Mouse (Mus musculus) hindbrain, embryonic 14.5 days (tissue): ENCODE measurements around the gene Cpa4. TPM values are rescaled to one million over a fixed set of nuclear protein-coding genes. Genes with fewer than 3 reads are reported as not detected.
A peak's percentile ranks its signal among the peaks of the same experiment; 100 is the strongest.

Experiments
- ATAC-seq: fragments of 200-750 bp; cut with Nextera tagmentation; 2 replicates; pipeline ENCODE4 v1.8.0; 2017; ENCODE audit warnings: moderate number of reproducible peaks, mild to moderate bottlenecking, moderate TSS enrichment, moderate library complexity; ENCODE audit not compliant: low FRiP score
- DNase-seq: peaks from one replicate; pipeline ENCODE4 v3.0.0-alpha.2; 2015; ENCODE audit warnings: low spot score
- H3K27ac ChIP-seq: fragments of 300-500 bp; sonication (generic); 2 replicates; pipeline ENCODE4 v1.5.1; 2014; ENCODE audit warnings: mild to moderate bottlenecking, moderate library complexity
- H3K27me3 ChIP-seq: fragments of 300-500 bp; sonication (generic); 2 replicates; pipeline ENCODE4 v1.6.1; 2014; ENCODE audit warnings: mild to moderate bottlenecking, low read length, mixed read lengths; ENCODE audit not compliant: control insufficient read depth, insufficient read depth
- H3K36me3 ChIP-seq: fragments of 300-500 bp; sonication (generic); replicated peaks from 2 replicates; pipeline ENCODE4 v1.6.1; 2014; ENCODE audit not compliant: control insufficient read depth, insufficient read depth
- H3K4me1 ChIP-seq: fragments of 300-500 bp; sonication (generic); replicated peaks from 2 replicates; pipeline ENCODE4 v1.6.1; 2014; ENCODE audit warnings: antibody characterized with exemption, low read length, mixed read lengths; ENCODE audit not compliant: control insufficient read depth, insufficient read depth
- H3K4me2 ChIP-seq: fragments of 300-500 bp; sonication (generic); replicated peaks from 2 replicates; pipeline ENCODE4 v1.6.1; 2014; ENCODE audit warnings: mild to moderate bottlenecking, moderate library complexity
- H3K4me3 ChIP-seq: fragments of 300-500 bp; sonication (generic); replicated peaks from 2 replicates; pipeline ENCODE4 v1.5.1; 2014; ENCODE audit warnings: mild to moderate bottlenecking, low read length
- H3K9ac ChIP-seq: fragments of 300-500 bp; sonication (generic); 2 replicates; pipeline ENCODE4 v1.6.1; 2014
- H3K9me3 ChIP-seq: fragments of 300-500 bp; sonication (generic); 2 replicates; pipeline ENCODE4 v1.6.1; 2016; ENCODE audit warnings: low read length; ENCODE audit not compliant: control insufficient read depth
- WGBS: fragments of 180-500 bp; shearing (Covaris S2); extraction: QIAGEN DNeasy Blood & Tissue Kit; methylation state at CpG from one replicate; pipeline ENCODE4 v1.1.7; 2014; 5-methylcytosine and 5-hydroxymethylcytosine counted together
- polyA plus RNA-seq: library from polyadenylated mRNA; unstranded; fragments of >200 nt; fragmentation: Nextera tagmentation; extraction: Ambion mirVana; gene quantifications from 2 replicates; pipeline ENCODE4 v1.2.1, GENCODE M21; 2014

Cpa4 gene
- polyA plus RNA-seq, 1 experiment from 2014 or later, result 1.2 TPM

- Histone ChIP-seq H3K4me1 (peaks cover 6% of the 10 kb centered on the region; the same call in 1 of the 2 replicates), H3K36me3 (no peaks in the 10 kb centered on the region), H3K27ac (peak overlapping the region; percentile 69), H3K4me3 (no peak overlapping the region), H3K4me2 (no peak overlapping the region), H3K9ac (no peak overlapping the region), H3K9me3 (no peaks in the 10 kb centered on the region), H3K27me3 (no peaks in the 10 kb centered on the region)
- peak; percentile 79; the same call in 1 of the 2 replicates for ATAC-seq
- no peak for DNase-seq
- 36% methylated on average over 6 of the region's 6 CpGs for WGBS
These were observed 60.0 kb downstream of the Cpa4 start for GRCm38 (mm10) chr6:30628152-30628551.

- H3K9me3 ChIP-seq, result no peaks in the 10 kb centered on the region
- no peak for DNase-seq
- H3K36me3 ChIP-seq, result no peaks in the 10 kb centered on the region
- no peak for ATAC-seq
- H3K27me3 ChIP-seq, result no peaks in the 10 kb centered on the region
- no peak overlapping the region for H3K4me2 ChIP-seq
- H3K4me3 ChIP-seq, result no peak overlapping the region
- H3K9ac ChIP-seq, result no peak overlapping the region
- H3K4me1 ChIP-seq, result peaks cover 6% of the 10 kb centered on the region; the same call in 1 of the 2 replicates
- H3K27ac ChIP-seq, result no peak overlapping the region
- WGBS, result 97% methylated on average over 1 of the region's 1 CpGs
These were observed 61.8 kb downstream of the Cpa4 start for GRCm38 (mm10) chr6:30629989-30630388.

- no peaks in the 10 kb centered on the region for H3K9me3 ChIP-seq
- DNase-seq, result no peak
- no peaks in the 10 kb centered on the region for H3K27me3 ChIP-seq
- H3K27ac ChIP-seq, result no peak overlapping the region
- no peak overlapping the region for H3K4me3 ChIP-seq
- 45% methylated on average over 8 of the region's 8 CpGs for WGBS
- no peak for ATAC-seq
- no peak overlapping the region for H3K9ac ChIP-seq
- no peaks in the 10 kb centered on the region for H3K36me3 ChIP-seq
- H3K4me1 ChIP-seq, result no peaks in the 10 kb centered on the region
- H3K4me2 ChIP-seq, result no peak overlapping the region
These were observed 67.2 kb downstream of the Cpa4 start for GRCm38 (mm10) chr6:30635361-30635862.

- Histone ChIP-seq H3K4me1 (no peaks in the 10 kb centered on the region), H3K27me3 (no peaks in the 10 kb centered on the region), H3K9me3 (no peaks in the 10 kb centered on the region), H3K4me3 (no peak overlapping the region), H3K4me2 (no peak overlapping the region), H3K36me3 (no peaks in the 10 kb centered on the region), H3K9ac (no peak overlapping the region), H3K27ac (0 out of 2 replicates have a peak overlapping the region, but pooled peaks have one; percentile 23)
- DNase-seq, result no peak
- no peak for ATAC-seq
- WGBS, result 39% methylated on average over 4 of the region's 4 CpGs
These were observed 68.1 kb downstream of the Cpa4 start for GRCm38 (mm10) chr6:30636186-30636842.

- Histone ChIP-seq H3K36me3 (no peaks in the 10 kb centered on the region), H3K4me3 (no peak within 1 kb of the TSS), H3K27me3 (no peaks in the 10 kb centered on the region), H3K4me1 (no peaks in the 10 kb centered on the region), H3K9ac (no peak within 1 kb of the TSS), H3K27ac (no peak within 1 kb of the TSS), H3K9me3 (no peaks in the 10 kb centered on the region), H3K4me2 (no peak within 1 kb of the TSS)
- no peak for DNase-seq
- 92% methylated on average over 5 of the region's 5 CpGs for WGBS
- ATAC-seq, result no peak
These were observed 70.6 kb downstream of the Cpa4 start, which contains the start of gene Cpa1 for GRCm38 (mm10) chr6:30638674-30639268. TSS of gene Cpa1 (plus strand) at chr6:30639218.

Other genes starting within 250 kb of the Cpa4 start
- gene Zc3hc1, start 177.3 kb upstream of the Cpa4 start, polyA plus RNA-seq, result 62.5 and 65.3 TPM in 2 replicates
- 51.1 and 63.1 TPM in 2 replicates for gene Klhdc10, start 166.5 kb upstream of the Cpa4 start, polyA plus RNA-seq
- 32.9 and 33.2 TPM in 2 replicates for gene Tmem209, start 58.6 kb upstream of the Cpa4 start, polyA plus RNA-seq
- gene Ssmem1, start 58.5 kb upstream of the Cpa4 start, polyA plus RNA-seq, result 0.19 TPM in 1 of 2 replicates, not detected in the other
- 7.1 and 8.4 TPM in 2 replicates for gene Cpa2, start 26.8 kb upstream of the Cpa4 start, polyA plus RNA-seq
- gene Cpa5, start 42.6 kb downstream of the Cpa4 start, polyA plus RNA-seq, result 0.16 and 0.17 TPM in 2 replicates
- gene Cpa1, start 70.8 kb downstream of the Cpa4 start, polyA plus RNA-seq, result 0.78 and 0.96 TPM in 2 replicates
- gene Cep41, start 125.4 kb downstream of the Cpa4 start, polyA plus RNA-seq, result 12.2 and 13.7 TPM in 2 replicates
- gene Mest, start 155.2 kb downstream of the Cpa4 start, polyA plus RNA-seq, result 346 and 418 TPM in 2 replicates